Comparison of ENCODE assay signal across 20 mouse cellular contexts in genomic region chr13:49199891-49200290, GRCm38 (mm10).
"Had no signal": no experiment of that assay in that cellular context is flagged by ENCODE, and none has a peak within 500 bp of the region (broad histone marks: within the 10 kb centered on the region; RNA-seq: fewer than 3 reads in every experiment).

No protein-coding gene starts in this region.

- H3K27ac ChIP-seq: kidney, postnatal 0 days; layer of hippocampus, adult 2 months; limb, embryonic 10.5 days; limb, embryonic 13.5 days; liver, embryonic 13.5 days; midbrain, embryonic 13.5 days; neural tube, embryonic 12.5 days; neural tube, embryonic 15.5 days had no signal

- ATAC-seq: intestine, postnatal 0 days; lung, postnatal 0 days; midbrain, embryonic 13.5 days had no signal

- H3K4me1 ChIP-seq: limb, embryonic 13.5 days; midbrain, embryonic 13.5 days; neural tube, embryonic 12.5 days; neural tube, embryonic 15.5 days had no signal

- H3K9me3 ChIP-seq: limb, embryonic 10.5 days; limb, embryonic 13.5 days; liver, embryonic 13.5 days; midbrain, embryonic 13.5 days; neural tube, embryonic 12.5 days; neural tube, embryonic 15.5 days had no signal

- DNase-seq: kidney, adult 2 months; kidney, postnatal 25 days; layer of hippocampus, adult 9-11 months; liver; liver, embryonic 13.5 days; lung, embryonic 14.5 days; right cerebral cortex, adult 18-20 months; right cerebral cortex, postnatal 14 days; right cerebral cortex, postnatal 4 days; thymus, adult 18-20 months; thymus, postnatal 36 days had no signal

- H3K36me3 ChIP-seq: limb, embryonic 10.5 days; midbrain, embryonic 13.5 days; neural tube, embryonic 15.5 days had no signal

- H3K4me3 ChIP-seq: layer of hippocampus, adult 2 months; limb, embryonic 10.5 days; limb, embryonic 13.5 days; liver, embryonic 13.5 days; midbrain, embryonic 13.5 days; neural tube, embryonic 12.5 days; neural tube, embryonic 15.5 days had no signal

- H3K27me3 ChIP-seq: limb, embryonic 13.5 days; liver, embryonic 13.5 days; midbrain, embryonic 13.5 days; neural tube, embryonic 12.5 days; neural tube, embryonic 15.5 days had no signal
